Mouse (Mus musculus): ENCODE measurements around the gene Hltf.

- TF ChIP-seq CTCF (IDR thresholded peaks at IDR 0.05; ENCODE audit: low read depth) (no peak), EP300 (IDR thresholded peaks at IDR 0.05; ENCODE audit: low read depth) (no peak)
Observed at GRCm38 (mm10) chr3:20155476-20155875, 97.9 kb downstream of the Hltf start.
